ENCODE assay signal across 22 mouse cellular contexts in genomic region chr9:104616691-104617090, GRCm38 (mm10).
DNase-seq lines count a peak whose midpoint lies in the region; ATAC-seq and TF ChIP-seq lines count a peak whose summit lies in the region.
"Had no signal": no experiment of that assay in that cellular context is flagged by ENCODE, and none has a peak within 500 bp of the region (broad histone marks: within the 10 kb centered on the region; RNA-seq: fewer than 3 reads in every experiment).

No protein-coding gene starts in this region.

- H3K4me2 ChIP-seq in forebrain, embryonic 13.5 days = no peak overlapping the region
- H3K4me2 ChIP-seq in forebrain, embryonic 12.5 days = no peak overlapping the region
- H3K4me2 ChIP-seq: liver, embryonic 15.5 days; lung, embryonic 15.5 days had no signal

- no peak for TF ChIP-seq CTCF in Patski (IDR thresholded peaks at IDR 0.05)

- peak overlapping the region; percentile 16 for H3K27ac ChIP-seq in forebrain, embryonic 13.5 days
- H3K27ac ChIP-seq in forebrain, embryonic 12.5 days = no peak overlapping the region
- H3K27ac ChIP-seq: embryonic facial prominence, embryonic 10.5 days; hindbrain, embryonic 10.5 days; limb, embryonic 10.5 days; liver, embryonic 15.5 days; lung, embryonic 15.5 days had no signal

- no peak for DNase-seq in Patski (ENCODE audit: low read depth, low spot score)
- peak; percentile 85 for DNase-seq in kidney, adult 9 months
- DNase-seq in kidney, postnatal 25 days = peak; percentile 57 to 90
- no peak for DNase-seq in adrenal gland, adult 2 months
- no peak for DNase-seq in heart, postnatal 25 days (ENCODE audit: low spot score)
- no peak for DNase-seq in cerebellum, postnatal 4 days (ENCODE audit: low spot score in 2 of 2)
- DNase-seq: adrenal gland, postnatal 25 days; cerebellum, adult 9-11 months; liver; lung, postnatal 4 days; right cerebral cortex, adult 18-20 months; right cerebral cortex, postnatal 4 days; thymus, postnatal 4 days had no signal

- H3K36me3 ChIP-seq in forebrain, embryonic 13.5 days (ENCODE audit: poor library complexity, severe bottlenecking) = no peaks in the 10 kb centered on the region
- H3K36me3 ChIP-seq in forebrain, embryonic 12.5 days (replicated peaks) = no peaks in the 10 kb centered on the region
- H3K36me3 ChIP-seq: embryonic facial prominence, embryonic 10.5 days; hindbrain, embryonic 10.5 days; limb, embryonic 10.5 days; liver, embryonic 15.5 days; lung, embryonic 15.5 days had no signal

- 64% methylated on average over 6 of the region's 6 CpGs for WGBS in forebrain, embryonic 13.5 days
- 61% methylated on average over 6 of the region's 6 CpGs for WGBS in forebrain, embryonic 12.5 days

- H3K27me3 ChIP-seq in forebrain, embryonic 13.5 days = no peaks in the 10 kb centered on the region
- H3K27me3 ChIP-seq in forebrain, embryonic 12.5 days = no peaks in the 10 kb centered on the region
- no peaks in the 10 kb centered on the region for H3K27me3 ChIP-seq in Patski
- H3K27me3 ChIP-seq: liver, embryonic 15.5 days; lung, embryonic 15.5 days had no signal

- intact Hi-C loops in heart, postnatal 25 days (cut with DNase I) = no loop called here

- H3K4me3 ChIP-seq in forebrain, embryonic 13.5 days = no peak overlapping the region
- no peak overlapping the region for H3K4me3 ChIP-seq in forebrain, embryonic 12.5 days (replicated peaks)
- H3K4me3 ChIP-seq: embryonic facial prominence, embryonic 10.5 days; hindbrain, embryonic 10.5 days; limb, embryonic 10.5 days; liver, embryonic 15.5 days; lung, embryonic 15.5 days had no signal

- peaks cover 5% of the 10 kb centered on the region; the same call in 1 of the 2 replicates for H3K4me1 ChIP-seq in forebrain, embryonic 13.5 days
- H3K4me1 ChIP-seq in forebrain, embryonic 12.5 days = no peaks in the 10 kb centered on the region
- H3K4me1 ChIP-seq: embryonic facial prominence, embryonic 10.5 days; hindbrain, embryonic 10.5 days; liver, embryonic 15.5 days; lung, embryonic 15.5 days had no signal

- no peaks in the 10 kb centered on the region for H3K9me3 ChIP-seq in forebrain, embryonic 13.5 days (replicated peaks)
- H3K9me3 ChIP-seq in forebrain, embryonic 12.5 days = no peaks in the 10 kb centered on the region
- H3K9me3 ChIP-seq: embryonic facial prominence, embryonic 10.5 days; hindbrain, embryonic 10.5 days; limb, embryonic 10.5 days; liver, embryonic 15.5 days; lung, embryonic 15.5 days had no signal

- CTCF ChIA-PET in Patski (lab: Charles Lee) = no interaction called here

- POLR2A ChIA-PET in Patski (lab: Charles Lee) = no interaction called here

- in situ Hi-C loops in Patski (cut with MboI; ENCODE audit: low pct_unique_long_range_greater_than_20kb) = no loop called here

- ATAC-seq in forebrain, embryonic 13.5 days = no peak
- ATAC-seq in forebrain, embryonic 12.5 days (ENCODE audit: low FRiP score) = no peak
- ATAC-seq in Patski = peak; percentile 26
- ATAC-seq: intestine, postnatal 0 days; midbrain, embryonic 16.5 days had no signal

- H3K9ac ChIP-seq in forebrain, embryonic 13.5 days = no peak overlapping the region
- no peak overlapping the region for H3K9ac ChIP-seq in forebrain, embryonic 12.5 days
- H3K9ac ChIP-seq: liver, embryonic 15.5 days; lung, embryonic 15.5 days had no signal

Comparison
In these comparisons a context has a peak if more than half of its experiments do, and no peak if none do; other contexts are left out.
1. DNase-seq: peak in kidney, adult 9 months (single experiment) and kidney, postnatal 25 days (2 of 2); none in Patski (single experiment), adrenal gland, adult 2 months (single experiment), heart, postnatal 25 days (single experiment) and cerebellum, postnatal 4 days (0 of 2).